Comparison of ENCODE assay signal across 9 mouse cellular contexts in genomic region chr13:83727051-83727765, GRCm38 (mm10).
DNase-seq lines count a peak whose midpoint lies in the region; ATAC-seq lines count a peak whose summit lies in the region.
"Had no signal": no experiment of that assay in that cellular context is flagged by ENCODE, and none has a peak within 500 bp of the region (broad histone marks: within the 10 kb centered on the region; RNA-seq: fewer than 3 reads in every experiment).

No protein-coding gene starts in this region.

- peak; percentile 57 for ATAC-seq in hindbrain, embryonic 16.5 days
- peak; percentile 47 for ATAC-seq in midbrain, embryonic 16.5 days
- ATAC-seq in erythroblast, adult 5-6 weeks (replicated peaks; ENCODE audit: low FRiP score, poor library complexity, severe bottlenecking): no peak
- no peak for ATAC-seq in CD4-positive, CD25-positive, alpha-beta regulatory T cell, adult 4 months

- H3K4me1 ChIP-seq in hindbrain, embryonic 16.5 days (ENCODE audit: control insufficient read depth, insufficient read depth, low read depth, low read length): no peaks in the 10 kb centered on the region
- H3K4me1 ChIP-seq in midbrain, embryonic 16.5 days (ENCODE audit: control insufficient read depth, insufficient read depth, low read length): no peaks in the 10 kb centered on the region

- no peaks in the 10 kb centered on the region for H3K36me3 ChIP-seq in hindbrain, embryonic 16.5 days (ENCODE audit: control insufficient read depth, insufficient read depth, low read length)
- no peaks in the 10 kb centered on the region for H3K36me3 ChIP-seq in midbrain, embryonic 16.5 days (ENCODE audit: control insufficient read depth, insufficient read depth, low read length)
- H3K36me3 ChIP-seq: lung, embryonic 15.5 days had no signal

- H3K27ac ChIP-seq in hindbrain, embryonic 16.5 days (ENCODE audit: low read depth, low read length): peak overlapping the region; percentile 100
- peak overlapping the region; percentile 100 for H3K27ac ChIP-seq in midbrain, embryonic 16.5 days (ENCODE audit: low read length)
- H3K27ac ChIP-seq: lung, embryonic 15.5 days had no signal

- WGBS in hindbrain, embryonic 16.5 days: under 1% methylated on average over 36 of the region's 38 CpGs
- WGBS in midbrain, embryonic 16.5 days: under 1% methylated on average over 32 of the region's 38 CpGs

- H3K4me2 ChIP-seq in hindbrain, embryonic 16.5 days (ENCODE audit: low read length): peak overlapping the region; percentile 75
- peak overlapping the region; percentile 71 for H3K4me2 ChIP-seq in midbrain, embryonic 16.5 days (ENCODE audit: low read length)
- H3K4me2 ChIP-seq: lung, embryonic 15.5 days had no signal

- intact Hi-C loops in left cerebral cortex, postnatal 10 days (cut with DNase I): loop anchor here (5.0 to 10.0 kb wide), 3 partner anchors 200 to 1942 kb away; partner anchors contain the start of gene Cetn3

- H3K9me3 ChIP-seq in hindbrain, embryonic 16.5 days (ENCODE audit: control insufficient read depth, low read length): no peaks in the 10 kb centered on the region
- H3K9me3 ChIP-seq in midbrain, embryonic 16.5 days (replicated peaks; ENCODE audit: control insufficient read depth, low read length, poor library complexity, severe bottlenecking): no peaks in the 10 kb centered on the region
- H3K9me3 ChIP-seq: lung, embryonic 15.5 days had no signal

- peak overlapping the region; percentile 70 for H3K9ac ChIP-seq in hindbrain, embryonic 16.5 days (ENCODE audit: low read depth, low read length)
- H3K9ac ChIP-seq in midbrain, embryonic 16.5 days (ENCODE audit: low read depth, low read length): peak overlapping the region; percentile 88
- H3K9ac ChIP-seq: lung, embryonic 15.5 days had no signal

- no peaks in the 10 kb centered on the region for H3K27me3 ChIP-seq in hindbrain, embryonic 16.5 days (replicated peaks; ENCODE audit: control insufficient read depth, insufficient read depth, low read length)
- H3K27me3 ChIP-seq in midbrain, embryonic 16.5 days (ENCODE audit: control insufficient read depth, insufficient read depth, low read depth, low read length): no peaks in the 10 kb centered on the region

- peak; percentile 63 to 74 for DNase-seq in left cerebral cortex, postnatal 10 days (ENCODE audit: extremely low spot score in 1 of 2, low spot score in 2 of 2)
- no peak for DNase-seq in left cerebral cortex, adult 11 months (ENCODE audit: low spot score)
- DNase-seq in cerebellum, postnatal 25 days: peak; percentile 73 to 76
- no peak for DNase-seq in urinary bladder, adult 18-20 months (ENCODE audit: low spot score in 2 of 2)

- H3K4me3 ChIP-seq in hindbrain, embryonic 16.5 days (ENCODE audit: low read length): peak overlapping the region; percentile 74
- peak overlapping the region; percentile 70 for H3K4me3 ChIP-seq in midbrain, embryonic 16.5 days (ENCODE audit: low read depth, low read length)
- H3K4me3 ChIP-seq: lung, embryonic 15.5 days had no signal

Comparison
In these comparisons a context has a peak if more than half of its experiments do, and no peak if none do; other contexts are left out.
1. DNase-seq: peak in left cerebral cortex, postnatal 10 days (2 of 2) and cerebellum, postnatal 25 days (2 of 2); none in left cerebral cortex, adult 11 months (single experiment) and urinary bladder, adult 18-20 months (0 of 2).
2. ATAC-seq: peak in hindbrain, embryonic 16.5 days (single experiment) and midbrain, embryonic 16.5 days (single experiment); none in erythroblast, adult 5-6 weeks (single experiment) and CD4-positive, CD25-positive, alpha-beta regulatory T cell, adult 4 months (single experiment).